8 mouse cellular contexts compared by ENCODE assay signal in genomic region chr19:4214771-4215450, GRCm38 (mm10). TPM values are rescaled to one million over a fixed set of nuclear protein-coding genes. Genes with fewer than 3 reads are reported as not detected.
DNase-seq lines count a peak whose midpoint lies in the region; ATAC-seq and TF ChIP-seq lines count a peak whose summit lies in the region.

No protein-coding gene starts in this region.

- TF ChIP-seq CTCF in MEL (IDR thresholded peaks at IDR 0.05 in 2 of 3, conservative IDR thresholded peaks at IDR 0.05 in 1 of 3; ENCODE audit: control insufficient read depth in 1 of 3, insufficient read depth in 1 of 3, low read depth in 2 of 3, low read length in 3 of 3, poor library complexity in 1 of 3, severe bottlenecking in 1 of 3): no peak
- TF ChIP-seq CTCF in kidney, postnatal 0 days (IDR thresholded peaks at IDR 0.05; ENCODE audit: low read depth): no peak

- DNase-seq in adrenal gland, adult (ENCODE audit: inconsistent age in 2 of 2, low spot score in 1 of 2): peak; percentile 47 to 75
- no peak for DNase-seq in adrenal gland, adult 8-10 months
- DNase-seq in MEL (ENCODE audit: low read depth, low spot score): no peak
- peak; percentile 60 for DNase-seq in kidney, postnatal 0 days (ENCODE audit: low spot score)
- peak; percentile 69 for DNase-seq in midbrain, embryonic 10.5 days (ENCODE audit: low spot score)
- no peak for DNase-seq in right cerebral cortex, adult 18-20 months
- DNase-seq in ovary, postnatal 14 days (ENCODE audit: low spot score): no peak

- H3K4me3 ChIP-seq in MEL (ENCODE audit: control insufficient read depth in 1 of 2, insufficient read depth in 1 of 2, low read depth in 2 of 2, low read length in 2 of 2): peak overlapping the region; percentile 67 to 92
- peak overlapping the region; percentile 52 for H3K4me3 ChIP-seq in forebrain, embryonic 15.5 days
- H3K4me3 ChIP-seq in kidney, postnatal 0 days (replicated peaks; ENCODE audit: low read depth, low read length): peak overlapping the region; percentile 91
- peak overlapping the region; percentile 71 for H3K4me3 ChIP-seq in midbrain, embryonic 10.5 days

- H3K36me3 ChIP-seq in MEL (ENCODE audit: control insufficient read depth in 1 of 2, insufficient read depth in 2 of 2, low read length in 2 of 2): peaks cover 0 to 13% of the 10 kb centered on the region in 2 experiments; a peak in 2 of 4 replicates
- no peaks in the 10 kb centered on the region for H3K36me3 ChIP-seq in forebrain, embryonic 15.5 days
- H3K36me3 ChIP-seq in kidney, postnatal 0 days (ENCODE audit: insufficient read depth, low read length): no peaks in the 10 kb centered on the region
- no peaks in the 10 kb centered on the region for H3K36me3 ChIP-seq in midbrain, embryonic 10.5 days

- H3K9me3 ChIP-seq in MEL (replicated peaks; ENCODE audit: insufficient read depth, low read length): no peaks in the 10 kb centered on the region
- no peaks in the 10 kb centered on the region for H3K9me3 ChIP-seq in forebrain, embryonic 15.5 days
- no peaks in the 10 kb centered on the region for H3K9me3 ChIP-seq in kidney, postnatal 0 days (replicated peaks; ENCODE audit: low read length)
- H3K9me3 ChIP-seq in midbrain, embryonic 10.5 days (replicated peaks): no peaks in the 10 kb centered on the region

- H3K27ac ChIP-seq in MEL (ENCODE audit: control insufficient read depth, low read depth, low read length): no peak overlapping the region
- no peak overlapping the region for H3K27ac ChIP-seq in forebrain, embryonic 15.5 days (replicated peaks)
- peak overlapping the region; percentile 97 for H3K27ac ChIP-seq in kidney, postnatal 0 days
- peak overlapping the region; percentile 83 for H3K27ac ChIP-seq in midbrain, embryonic 10.5 days (replicated peaks)

- H3K9ac ChIP-seq in MEL (ENCODE audit: control insufficient read depth, low read depth, low read length, poor library complexity, severe bottlenecking): peak overlapping the region; percentile 80
- H3K9ac ChIP-seq in forebrain, embryonic 15.5 days (replicated peaks): peak overlapping the region; percentile 55
- peak overlapping the region; percentile 98 for H3K9ac ChIP-seq in kidney, postnatal 0 days (ENCODE audit: low read depth, low read length)

- WGBS in forebrain, embryonic 15.5 days: under 1% methylated on average over 72 of the region's 81 CpGs
- under 1% methylated on average over 60 of the region's 81 CpGs for WGBS in kidney, postnatal 0 days
- WGBS in midbrain, embryonic 10.5 days: 0% methylated on average over 63 of the region's 81 CpGs

- H3K4me1 ChIP-seq in MEL (ENCODE audit: control insufficient read depth in 1 of 2, insufficient read depth in 2 of 2, low read length in 2 of 2): peaks cover 2 to 18% of the 10 kb centered on the region in 2 experiments; a peak in 3 of 4 replicates
- H3K4me1 ChIP-seq in forebrain, embryonic 15.5 days: peaks cover 36% of the 10 kb centered on the region
- peaks cover 32% of the 10 kb centered on the region for H3K4me1 ChIP-seq in kidney, postnatal 0 days (replicated peaks; ENCODE audit: insufficient read depth, low read length)
- H3K4me1 ChIP-seq in midbrain, embryonic 10.5 days: peaks cover 68% of the 10 kb centered on the region

- peaks cover 2% of the 10 kb centered on the region; the same call in 1 of the 2 replicates for H3K79me2 ChIP-seq in MEL (ENCODE audit: control insufficient read depth, insufficient read depth, low read length, poor library complexity)

- H3K27me3 ChIP-seq in MEL (ENCODE audit: control insufficient read depth in 1 of 2, insufficient read depth in 2 of 2, low read length in 2 of 2): peaks cover 10 to 18% of the 10 kb centered on the region in 2 experiments
- H3K27me3 ChIP-seq in forebrain, embryonic 15.5 days: peaks cover 54% of the 10 kb centered on the region
- H3K27me3 ChIP-seq in kidney, postnatal 0 days (ENCODE audit: insufficient read depth, low read length): no peaks in the 10 kb centered on the region
- peaks cover 94% of the 10 kb centered on the region for H3K27me3 ChIP-seq in midbrain, embryonic 10.5 days (ENCODE audit: low read depth, poor library complexity, severe bottlenecking)

- TF ChIP-seq EP300 in MEL (IDR thresholded peaks at IDR 0.05; ENCODE audit: low read depth in 1 of 2, low read length in 2 of 2): no peak

- no peak for TF ChIP-seq POLR2A in MEL (IDR thresholded peaks at IDR 0.05; ENCODE audit: control insufficient read depth in 1 of 2, insufficient read depth in 1 of 2, low read depth in 1 of 2, low read length in 2 of 2, poor library complexity in 1 of 2)

- TF ChIP-seq RAD21 in MEL (IDR thresholded peaks at IDR 0.05; ENCODE audit: low read depth, low read length): no peak

- ATAC-seq in forebrain, embryonic 15.5 days (replicated peaks): 0 out of 2 replicates have a peak, but pooled peaks have one; percentile 38
- peak; percentile 25; the same call in 1 of the 2 replicates for ATAC-seq in kidney, postnatal 0 days (replicated peaks; ENCODE audit: low FRiP score, low read depth)

- H3K4me2 ChIP-seq in forebrain, embryonic 15.5 days (replicated peaks): peak overlapping the region; percentile 99
- H3K4me2 ChIP-seq in kidney, postnatal 0 days (ENCODE audit: low read length): peak overlapping the region; percentile 95

TF ChIP-seq in MEL, 35 proteins besides CTCF, POLR2A, EP300 and RAD21 (continues in another document):
- TF ChIP-seq POLR2AphosphoS2 (IDR thresholded peaks at IDR 0.05; ENCODE audit: low read length): no peak
- TF ChIP-seq ZNF384 (IDR thresholded peaks at IDR 0.05; ENCODE audit: low read depth, low read length): no peak
- no peak for TF ChIP-seq KAT2A (conservative IDR thresholded peaks at IDR 0.05; ENCODE audit: low read depth, low read length)
- TF ChIP-seq E2F4 (IDR thresholded peaks at IDR 0.05; ENCODE audit: borderline replicate concordance, low read depth, low read length): no peak
- no peak for TF ChIP-seq JUND (IDR thresholded peaks at IDR 0.05; ENCODE audit: low read depth, low read length)
- TF ChIP-seq ELF1 (IDR thresholded peaks at IDR 0.05; ENCODE audit: low read depth, low read length): no peak
- no peak for TF ChIP-seq NRF1 (IDR thresholded peaks at IDR 0.05; ENCODE audit: insufficient read depth, low read depth, low read length, poor library complexity, severe bottlenecking)
- TF ChIP-seq MAX (IDR thresholded peaks at IDR 0.05; ENCODE audit: low read length): no peak
- TF ChIP-seq GABPA (IDR thresholded peaks at IDR 0.05; ENCODE audit: low read depth, low read length): no peak
- TF ChIP-seq MYB (IDR thresholded peaks at IDR 0.05; ENCODE audit: low read depth, low read length): no peak
- TF ChIP-seq MEF2A (IDR thresholded peaks at IDR 0.05; ENCODE audit: extremely low read depth, insufficient replicate concordance, low read depth, low read length, poor library complexity, severe bottlenecking): no peak
- TF ChIP-seq MYC (IDR thresholded peaks at IDR 0.05; ENCODE audit: low read depth, low read length): no peak

RNA-seq across cellular contexts. Expression of gene AC109138.7, which starts 0.8 kb away (rescaled TPM):
- total RNA-seq in adrenal gland, adult 8-10 months (2022): not detected
- not detected in 2 replicates for total RNA-seq in MEL (2012; rRNA removed)
- polyA plus RNA-seq in MEL (2012; ENCODE audit: insufficient read depth in 1 of 2, insufficient read length in 2 of 2, low read depth in 1 of 2, low replicate concordance in 2 of 2, missing spikeins in 1 of 2): not detected
- not detected in 2 replicates for polyA plus RNA-seq in forebrain, embryonic 15.5 days (2015; fragmentation: Nextera tagmentation; extraction: Ambion mirVana)
- not detected in 2 replicates for polyA plus RNA-seq in kidney, postnatal 0 days (2015; fragmentation: Nextera tagmentation; extraction: Ambion mirVana)
- not detected in 2 replicates for polyA plus RNA-seq in midbrain, embryonic 10.5 days (2016; fragmentation: Nextera tagmentation; extraction: Ambion mirVana)

RNA-seq across cellular contexts. Expression of gene Clcf1, which starts 0.9 kb away (rescaled TPM):
- total RNA-seq in adrenal gland, adult 8-10 months (2022): 10 to 100 TPM in 1 of 4 experiments, 1 to 10 TPM in 3; 4.5 to 14.4 (median 7.6) TPM
- total RNA-seq in MEL (2012; rRNA removed): 0.13 and 0.42 TPM in 2 replicates
- polyA plus RNA-seq in MEL (2012; ENCODE audit: insufficient read depth in 1 of 2, insufficient read length in 2 of 2, low read depth in 1 of 2, low replicate concordance in 2 of 2, missing spikeins in 1 of 2): 1 to 10 TPM in 1 of 2 experiments, not detected in 1; 2.3 TPM
- 0.39 and 0.43 TPM in 2 replicates for polyA plus RNA-seq in forebrain, embryonic 15.5 days (2015; fragmentation: Nextera tagmentation; extraction: Ambion mirVana)
- 6.5 and 6.7 TPM in 2 replicates for polyA plus RNA-seq in kidney, postnatal 0 days (2015; fragmentation: Nextera tagmentation; extraction: Ambion mirVana)
- 0.65 and 0.74 TPM in 2 replicates for polyA plus RNA-seq in midbrain, embryonic 10.5 days (2016; fragmentation: Nextera tagmentation; extraction: Ambion mirVana)

RNA-seq across cellular contexts. Expression of gene Rad9a, which starts 13.4 kb away (rescaled TPM):
- total RNA-seq in adrenal gland, adult 8-10 months (2022): 10 to 100 TPM in 3 of 4 experiments, 1 to 10 TPM in 1; 8.7 to 14.3 (median 11.9) TPM
- 20.5 and 21.3 TPM in 2 replicates for total RNA-seq in MEL (2012; rRNA removed)
- 10 to 100 TPM in 1 of 2 experiments, not detected in 1; 37.9 TPM for polyA plus RNA-seq in MEL (2012; ENCODE audit: insufficient read depth in 1 of 2, insufficient read length in 2 of 2, low read depth in 1 of 2, low replicate concordance in 2 of 2, missing spikeins in 1 of 2)
- polyA plus RNA-seq in forebrain, embryonic 15.5 days (2015; fragmentation: Nextera tagmentation; extraction: Ambion mirVana): 22.6 and 25.2 TPM in 2 replicates
- 22.8 and 25.7 TPM in 2 replicates for polyA plus RNA-seq in kidney, postnatal 0 days (2015; fragmentation: Nextera tagmentation; extraction: Ambion mirVana)
- polyA plus RNA-seq in midbrain, embryonic 10.5 days (2016; fragmentation: Nextera tagmentation; extraction: Ambion mirVana): 58.9 and 60.3 TPM in 2 replicates

RNA-seq across cellular contexts. Expression of gene Pold4, which starts 16.8 kb away (rescaled TPM):
- total RNA-seq in adrenal gland, adult 8-10 months (2022): 10 to 100 TPM; 39.0 to 53.5 (median 52.4) TPM
- total RNA-seq in MEL (2012; rRNA removed): 18.5 and 21.1 TPM in 2 replicates
- 10 to 100 TPM in 1 of 2 experiments, not detected in 1; 40.4 TPM for polyA plus RNA-seq in MEL (2012; ENCODE audit: insufficient read depth in 1 of 2, insufficient read length in 2 of 2, low read depth in 1 of 2, low replicate concordance in 2 of 2, missing spikeins in 1 of 2)
- 17.2 and 18.1 TPM in 2 replicates for polyA plus RNA-seq in forebrain, embryonic 15.5 days (2015; fragmentation: Nextera tagmentation; extraction: Ambion mirVana)
- 40.9 and 43.6 TPM in 2 replicates for polyA plus RNA-seq in kidney, postnatal 0 days (2015; fragmentation: Nextera tagmentation; extraction: Ambion mirVana)
- 12.2 and 15.6 TPM in 2 replicates for polyA plus RNA-seq in midbrain, embryonic 10.5 days (2016; fragmentation: Nextera tagmentation; extraction: Ambion mirVana)

RNA-seq across cellular contexts. Expression of gene Ppp1ca, which starts 23.0 kb away (rescaled TPM):
- 100 to 1,000 TPM; 371 to 396 (median 387) TPM for total RNA-seq in adrenal gland, adult 8-10 months (2022)
- total RNA-seq in MEL (2012; rRNA removed): 437 and 453 TPM in 2 replicates
- 100 to 1,000 TPM; 455 to 505 TPM for polyA plus RNA-seq in MEL (2012; ENCODE audit: insufficient read depth in 1 of 2, insufficient read length in 2 of 2, low read depth in 1 of 2, low replicate concordance in 2 of 2, missing spikeins in 1 of 2)
- polyA plus RNA-seq in forebrain, embryonic 15.5 days (2015; fragmentation: Nextera tagmentation; extraction: Ambion mirVana): 560 and 578 TPM in 2 replicates
- 804 and 864 TPM in 2 replicates for polyA plus RNA-seq in kidney, postnatal 0 days (2015; fragmentation: Nextera tagmentation; extraction: Ambion mirVana)
- 1,003 and 1,059 TPM in 2 replicates for polyA plus RNA-seq in midbrain, embryonic 10.5 days (2016; fragmentation: Nextera tagmentation; extraction: Ambion mirVana)

Comparison
In these comparisons a context has a peak if more than half of its experiments do, and no peak if none do; other contexts are left out.
1. DNase-seq: peak in adrenal gland, adult (2 of 2), kidney, postnatal 0 days (single experiment) and midbrain, embryonic 10.5 days (single experiment); none in adrenal gland, adult 8-10 months (single experiment), MEL (single experiment), right cerebral cortex, adult 18-20 months (single experiment) and ovary, postnatal 14 days (single experiment).
2. H3K27ac ChIP-seq: peak in kidney, postnatal 0 days (single experiment) and midbrain, embryonic 10.5 days (single experiment); none in MEL (single experiment) and forebrain, embryonic 15.5 days (single experiment).
3. Peak in every context shown above with its lines, with median percentiles within 50 percentile points of each other: H3K4me3 ChIP-seq and H3K9ac ChIP-seq.